Mouse (Mus musculus) liver, adult 2 months (tissue): Measurements from ENCODE around the gene Sumf1.

ENCODE experiments used
- CTCF ChIP-seq: fragments of 200-500 bp; IDR thresholded peaks from 2 replicates; pipeline ENCODE4 v1.5.1; 2011; ENCODE audit warnings: low read depth, low read length, control low read depth
- POLR2A ChIP-seq: fragments of 200-500 bp; IDR thresholded peaks from 2 replicates; pipeline ENCODE4 v1.6.1; 2011; ENCODE audit warnings: low read length, control low read depth; ENCODE audit not compliant: insufficient read depth; ENCODE audit errors: extremely low read depth

DNA sequence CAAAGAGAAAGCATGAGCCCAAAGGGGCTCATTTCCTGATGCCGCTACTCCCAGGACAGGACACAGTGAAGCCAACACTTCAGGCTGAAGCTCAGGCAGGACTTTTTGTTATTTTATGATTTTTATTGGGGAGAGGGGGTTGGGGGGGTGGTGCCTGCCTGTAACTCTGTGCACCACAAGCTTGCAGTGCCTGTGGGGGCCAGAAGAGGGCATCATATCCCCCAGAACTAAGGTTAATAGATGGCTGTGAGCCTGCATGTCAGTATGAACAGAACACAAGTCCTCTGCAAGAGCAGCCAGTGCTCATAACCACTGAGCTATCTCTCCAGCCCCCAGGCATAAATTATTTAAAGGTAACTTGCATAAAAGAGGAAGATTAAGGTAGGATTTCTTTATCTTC is 13.2 kb downstream of the Sumf1 start:
- peak; percentile 17; the same call in 1 of the 2 replicates for TF ChIP-seq CTCF
- TF ChIP-seq POLR2A = no peak
